Mouse (Mus musculus): Measurements from ENCODE around the gene Clnk.

The Clnk gene

DNA sequence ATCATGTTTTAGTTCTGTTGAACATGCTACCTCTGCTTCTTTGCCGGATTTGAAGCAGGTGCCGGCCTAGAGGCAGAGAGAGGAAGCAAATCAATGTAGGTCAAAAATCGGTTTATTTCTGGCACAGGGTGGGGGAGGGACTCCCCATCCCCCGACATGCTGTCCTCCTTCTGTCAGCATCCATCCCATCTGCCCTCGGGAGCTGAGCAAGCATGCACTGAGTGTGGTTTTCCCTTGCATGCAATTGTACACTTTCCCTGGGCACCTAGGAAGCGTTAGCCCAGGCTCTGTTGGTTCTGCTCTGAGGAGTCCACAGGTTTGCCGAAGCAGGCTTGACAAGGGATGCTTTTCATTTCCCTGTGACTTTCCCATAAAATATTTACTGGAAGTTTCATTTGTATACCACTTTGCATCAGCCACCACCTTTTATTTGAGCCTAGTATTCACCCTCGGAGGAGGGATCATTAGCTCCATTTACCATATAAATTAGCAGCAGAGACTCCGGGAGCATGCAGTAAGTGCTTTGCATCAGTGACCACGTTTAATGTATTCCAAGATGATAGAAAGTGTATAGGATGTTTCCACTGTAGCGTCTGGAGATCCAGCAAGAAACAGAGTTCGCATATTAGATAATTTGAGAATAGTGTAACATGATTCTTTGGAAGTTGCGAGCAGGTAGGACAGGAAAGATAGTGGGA lies 14.2 kb downstream of the Clnk start:
- ChIA-PET CTCF (no interaction called here), POLR2A (no interaction called here)

- CTCF ChIA-PET = interaction anchor here in 2 of 4 experiments (0.6 kb wide), 2 partner anchors 62 to 889 kb away, joined by 4 read pairs; no protein-coding TSS in a partner anchor
- POLR2A ChIA-PET = interaction anchor here in 1 of 4 experiments (0.6 kb wide), 1 partner anchor 223 kb away, joined by 3 read pairs; no protein-coding TSS in a partner anchor
These were observed 18.4 kb downstream of the Clnk start for GRCm38 (mm10) chr5:38858015-38858721.

DNA sequence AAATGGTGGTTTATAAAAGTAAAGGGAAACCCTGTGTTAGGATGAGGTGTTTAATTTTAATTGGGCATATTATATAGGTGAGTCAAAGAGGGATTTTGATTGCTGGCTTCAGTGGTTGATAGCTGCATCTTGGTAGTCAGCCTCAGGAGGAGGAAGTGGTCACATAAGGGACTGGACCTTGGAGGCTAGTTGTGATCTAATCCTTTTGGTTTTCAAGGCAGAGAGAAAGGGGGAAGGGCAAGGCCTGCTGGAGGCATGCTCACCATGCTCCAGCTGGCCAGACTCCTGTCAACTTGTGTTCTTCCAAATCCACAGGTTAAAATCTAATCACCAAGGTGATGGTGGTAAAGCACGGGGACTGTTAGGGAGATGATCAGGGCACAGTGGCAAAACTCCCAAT lies 19.0 kb downstream of the Clnk start:
- CTCF ChIA-PET = interaction anchor here in 2 of 4 experiments (0.6 kb wide), 2 partner anchors 61 to 889 kb away, joined by 4 read pairs; no protein-coding TSS in a partner anchor
- POLR2A ChIA-PET = no interaction called here

DNA sequence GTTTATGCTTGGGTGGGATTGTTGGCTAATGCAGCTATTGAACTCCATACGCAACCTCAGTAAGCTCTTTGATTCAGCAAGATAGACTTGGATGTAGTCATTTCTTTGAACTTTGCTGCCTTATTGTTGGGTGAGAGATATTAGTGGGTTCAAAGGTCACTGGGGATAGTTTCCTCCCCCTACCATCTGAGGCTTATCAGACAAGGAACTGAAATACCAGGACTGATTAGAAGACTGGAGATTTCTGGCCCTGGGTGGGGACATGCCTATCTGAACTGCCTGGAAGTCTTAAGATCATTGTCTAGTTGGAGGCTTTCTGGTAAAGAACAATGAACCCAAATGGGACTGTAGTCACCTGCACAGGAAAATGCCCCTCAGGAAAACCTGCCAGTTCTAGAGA lies 26.4 kb downstream of the Clnk start:
- POLR2A ChIA-PET = interaction anchor here in 1 of 4 experiments (1.5 kb wide), 1 partner anchor 12 kb away, joined by 4 read pairs; no protein-coding TSS in a partner anchor
- CTCF ChIA-PET = no interaction called here

GRCm38 (mm10) chr5:38845529-38845928 lies 31.1 kb downstream of the Clnk start:
- CTCF ChIA-PET = no interaction called here
- POLR2A ChIA-PET = no interaction called here

- POLR2A ChIA-PET = no interaction called here
- CTCF ChIA-PET = interaction anchor here in 1 of 4 experiments (0.6 kb wide), 1 partner anchor 1988 kb away, joined by 3 read pairs; no protein-coding TSS in a partner anchor
These were observed 32.3 kb downstream of the Clnk start for GRCm38 (mm10) chr5:38844312-38844711.

GRCm38 (mm10) chr5:38839981-38840380 lies 36.6 kb downstream of the Clnk start:
- POLR2A ChIA-PET = interaction anchor here in 1 of 4 experiments (0.6 kb wide), 1 partner anchor 323 kb away, joined by 3 read pairs; no protein-coding TSS in a partner anchor
- CTCF ChIA-PET = no interaction called here

DNA sequence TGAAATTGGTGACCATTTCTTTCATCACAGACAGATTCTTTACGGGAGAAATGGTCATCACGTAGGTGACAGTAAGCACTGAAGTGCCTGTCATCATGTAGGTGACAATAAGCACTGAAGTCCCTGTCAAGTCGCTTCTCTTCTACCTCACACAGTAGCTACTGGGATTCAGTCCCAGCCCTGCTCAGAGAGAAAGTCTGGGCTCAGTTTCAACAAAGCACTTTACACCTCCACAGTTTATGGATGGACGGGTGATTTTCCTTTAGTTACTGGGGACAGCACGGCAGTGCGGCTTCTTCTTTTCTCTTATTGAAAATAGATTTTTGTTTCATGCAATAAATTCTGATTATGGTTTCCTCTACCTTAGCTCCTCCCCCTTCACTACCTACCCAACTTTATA lies 49.3 kb downstream of the Clnk start:
- CTCF ChIA-PET = no interaction called here
- POLR2A ChIA-PET = no interaction called here

GRCm38 (mm10) chr5:38826586-38826985 lies 50.0 kb downstream of the Clnk start:
- CTCF ChIA-PET = interaction anchor here in 1 of 4 experiments (0.7 kb wide), 1 partner anchor 615 kb away, joined by 4 read pairs; no protein-coding TSS in a partner anchor
- POLR2A ChIA-PET = no interaction called here

DNA sequence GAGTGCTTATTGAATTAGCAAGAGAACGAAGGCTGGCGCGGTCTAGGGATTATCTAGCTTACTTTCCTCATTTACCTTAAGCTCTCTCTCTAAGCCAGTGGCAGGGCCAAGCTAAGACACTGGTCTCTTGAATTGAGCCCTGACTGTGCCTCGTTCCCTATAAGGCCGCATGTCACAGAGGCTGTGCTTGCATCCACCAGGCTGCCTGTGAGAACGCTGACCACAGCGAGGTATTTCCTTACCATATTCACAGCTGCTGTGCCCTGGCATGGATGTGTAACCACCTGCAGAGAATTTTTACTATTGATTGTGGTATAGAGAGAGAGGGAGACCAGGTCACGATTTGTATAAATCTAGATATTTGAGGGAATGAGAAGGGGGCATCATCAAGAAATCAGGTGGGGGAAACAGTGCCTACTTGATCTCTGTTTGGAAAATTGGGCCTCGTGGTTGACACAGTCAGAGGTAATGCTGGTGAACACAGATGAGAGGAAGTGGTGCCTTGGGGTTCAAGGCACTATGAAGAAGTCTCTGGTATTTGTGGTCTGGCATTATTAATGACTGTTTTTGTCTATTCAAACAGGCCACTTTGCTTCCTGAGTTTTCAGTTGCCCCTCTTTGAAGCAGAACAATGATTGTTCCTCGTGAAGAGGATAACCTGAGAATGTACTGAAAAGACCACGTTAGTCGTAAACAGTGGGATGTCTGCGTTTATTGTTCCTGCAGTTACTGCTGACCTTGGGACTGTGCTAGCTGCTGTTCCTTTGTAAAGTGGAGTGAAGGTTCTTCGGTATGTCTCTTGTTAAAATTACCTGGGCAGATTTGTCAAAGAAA lies 52.3 kb downstream of the Clnk start:
- POLR2A ChIA-PET = interaction anchor here in 1 of 4 experiments (0.7 kb wide), 1 partner anchor 29 kb away, joined by 3 read pairs; no protein-coding TSS in a partner anchor
- CTCF ChIA-PET = interaction anchor here in 1 of 4 experiments (0.5 to 0.7 kb wide), 2 partner anchors 44 to 70 kb away, joined by 6 to 12 read pairs; no protein-coding TSS in a partner anchor

GRCm38 (mm10) chr5:38813391-38814109 lies 63.1 kb downstream of the Clnk start:
- ChIA-PET CTCF (interaction anchor here in 1 of 4 experiments (0.7 kb wide), 1 partner anchor 236 kb away, joined by 3 read pairs; no protein-coding TSS in a partner anchor), POLR2A (interaction anchor here in 1 of 4 experiments (0.6 to 1.1 kb wide), 2 partner anchors 934 to 1103 kb away, joined by 3 read pairs; no protein-coding TSS in a partner anchor)

GRCm38 (mm10) chr5:38812916-38813315 lies 63.7 kb downstream of the Clnk start:
- ChIA-PET POLR2A (interaction anchor here in 2 of 4 experiments (0.6 to 1.1 kb wide), 3 partner anchors 162 to 1104 kb away, joined by 3 read pairs; no protein-coding TSS in a partner anchor), CTCF (interaction anchor here in 2 of 4 experiments (0.7 to 0.9 kb wide), 2 partner anchors 58 to 236 kb away, joined by 3 to 4 read pairs; no protein-coding TSS in a partner anchor)

- CTCF ChIA-PET = interaction anchor here in 1 of 4 experiments (0.9 kb wide), 1 partner anchor 57 kb away, joined by 4 read pairs; no protein-coding TSS in a partner anchor
- POLR2A ChIA-PET = interaction anchor here in 1 of 4 experiments (0.7 kb wide), 1 partner anchor 162 kb away, joined by 3 read pairs; no protein-coding TSS in a partner anchor
These were observed 64.2 kb downstream of the Clnk start for GRCm38 (mm10) chr5:38812386-38812785.

GRCm38 (mm10) chr5:38798910-38799309 lies 77.7 kb downstream of the Clnk start:
- ChIA-PET POLR2A (interaction anchor here in 1 of 4 experiments (0.7 kb wide), 1 partner anchor 847 kb away, joined by 3 read pairs; no protein-coding TSS in a partner anchor), CTCF (interaction anchor here in 1 of 4 experiments (0.6 kb wide), 1 partner anchor 283 kb away, joined by 3 read pairs; no protein-coding TSS in a partner anchor)

GRCm38 (mm10) chr5:38795139-38795538 lies 81.5 kb downstream of the Clnk start:
- ChIA-PET POLR2A (interaction anchor here in 1 of 4 experiments (1.0 kb wide), 1 partner anchor 30 kb away, joined by 3 read pairs; no protein-coding TSS in a partner anchor), CTCF (no interaction called here)

DNA sequence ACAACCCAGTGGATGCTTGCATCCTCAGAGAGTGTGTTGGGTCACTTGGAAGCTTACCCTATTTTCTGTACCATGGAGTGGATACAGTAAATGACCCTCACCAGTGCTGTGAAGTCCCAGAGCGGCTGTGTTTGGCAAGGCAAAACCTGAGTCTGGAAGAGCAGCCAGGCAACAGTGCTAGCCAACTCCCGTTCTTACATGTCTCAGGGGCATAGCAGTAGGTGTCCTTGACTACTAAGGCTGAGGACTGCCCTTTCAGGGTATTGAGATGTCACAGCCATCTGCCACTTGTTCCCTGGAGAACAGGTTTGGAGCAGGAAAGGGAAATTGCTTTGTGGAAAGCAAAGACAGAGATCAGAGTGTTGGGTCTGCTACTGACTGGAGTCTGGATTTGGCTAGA lies 85.5 kb downstream of the Clnk start:
- CTCF ChIA-PET = interaction anchor here in 2 of 4 experiments (0.6 to 1.4 kb wide), 2 partner anchors 10 to 855 kb away, joined by 3 to 4 read pairs; no protein-coding TSS in a partner anchor
- POLR2A ChIA-PET = no interaction called here

DNA sequence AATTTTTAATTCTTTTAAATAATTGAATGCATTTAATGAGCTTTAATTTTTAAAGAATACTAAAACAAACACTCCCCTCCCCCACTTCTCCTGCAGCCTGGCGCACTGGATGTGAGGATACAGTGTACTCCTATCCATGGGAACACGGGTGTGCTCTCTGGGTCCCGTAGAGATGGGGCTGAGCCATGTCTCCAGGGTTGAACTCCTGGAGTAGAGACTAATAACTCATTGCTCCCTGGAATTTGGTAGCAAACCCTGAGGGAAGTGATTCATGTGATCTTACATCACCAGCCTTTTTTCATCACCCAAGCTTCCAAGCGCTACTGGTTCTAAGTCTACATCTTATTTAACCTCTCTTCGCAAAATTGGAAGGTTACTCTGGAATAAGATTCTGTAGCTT lies 87.8 kb downstream of the Clnk start:
- ChIA-PET POLR2A (no interaction called here), CTCF (interaction anchor here in 3 of 4 experiments (0.5 to 1.0 kb wide), 3 partner anchors 208 to 856 kb away, joined by 3 to 4 read pairs (median 3); no protein-coding TSS in a partner anchor)
